Mouse (Mus musculus) R1 (cell line): ENCODE measurements around the gene Rnf220.

Experiments
- DNase-seq: peaks from one replicate; pipeline ENCODE4 v3.0.0-alpha.2; 2018; ENCODE audit warnings: low read depth, low spot score

Gene Rnf220

DNA sequence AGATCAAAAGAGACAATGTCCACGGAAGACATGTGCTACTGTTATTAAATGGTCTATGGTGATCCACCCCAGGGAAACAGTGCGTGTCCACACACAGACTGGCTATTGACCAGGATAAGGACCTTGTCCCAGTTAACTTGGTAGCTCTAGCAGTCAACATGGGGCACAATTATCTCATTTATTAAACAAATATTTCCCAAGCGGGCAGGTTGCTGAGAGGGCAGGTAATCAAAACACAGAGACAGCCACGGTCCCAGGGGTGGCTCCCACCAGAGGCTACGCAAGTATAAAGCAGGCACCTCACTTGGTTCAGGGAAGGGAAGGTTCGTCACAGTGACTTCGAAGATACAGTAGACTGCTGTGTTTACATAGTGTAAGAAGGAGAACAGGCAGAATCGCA lies 153.5 kb downstream of the Rnf220 start:
- DNase-seq: no peak

DNA sequence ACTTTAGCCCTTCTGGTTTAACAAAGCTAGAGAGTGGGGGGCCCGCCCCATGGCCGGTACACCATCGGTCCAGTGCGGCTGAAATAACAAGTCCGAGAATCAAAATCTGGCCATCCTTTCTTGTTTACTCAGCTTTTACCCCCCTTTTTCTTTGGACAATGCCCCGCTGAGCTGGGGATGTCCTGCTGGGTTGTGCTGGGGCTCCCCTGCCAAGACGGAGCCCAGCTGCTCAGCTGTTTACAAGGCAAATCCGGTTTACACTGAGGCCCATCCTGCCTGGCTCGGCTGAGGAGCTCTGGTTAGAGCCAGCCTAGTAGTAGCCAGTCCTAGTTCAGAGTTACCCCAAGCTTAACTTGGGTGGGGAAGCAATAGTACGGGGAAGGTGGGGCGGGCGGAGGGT lies 154.1 kb downstream of the Rnf220 start:
- DNase-seq: no peak

DNA sequence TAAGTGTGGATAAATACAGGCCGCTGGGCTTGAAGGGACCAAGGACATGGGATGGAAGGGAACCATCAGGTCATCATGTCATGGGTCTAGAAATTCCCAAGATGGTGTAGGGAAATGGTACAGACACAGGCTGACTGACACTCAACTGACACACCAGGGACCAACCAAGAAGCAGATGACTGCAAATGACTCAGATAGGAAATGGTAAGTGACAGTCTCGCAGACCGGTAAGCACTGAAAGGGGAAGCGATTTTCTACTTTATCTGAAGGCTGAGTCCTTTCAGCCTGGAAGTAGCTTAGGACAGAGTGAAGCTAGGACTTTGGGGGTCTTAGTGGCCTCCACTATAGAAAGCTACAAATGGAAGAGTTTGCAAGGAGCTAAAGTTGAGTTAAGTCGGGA lies 155.6 kb downstream of the Rnf220 start:
- DNase-seq: no peak

DNA sequence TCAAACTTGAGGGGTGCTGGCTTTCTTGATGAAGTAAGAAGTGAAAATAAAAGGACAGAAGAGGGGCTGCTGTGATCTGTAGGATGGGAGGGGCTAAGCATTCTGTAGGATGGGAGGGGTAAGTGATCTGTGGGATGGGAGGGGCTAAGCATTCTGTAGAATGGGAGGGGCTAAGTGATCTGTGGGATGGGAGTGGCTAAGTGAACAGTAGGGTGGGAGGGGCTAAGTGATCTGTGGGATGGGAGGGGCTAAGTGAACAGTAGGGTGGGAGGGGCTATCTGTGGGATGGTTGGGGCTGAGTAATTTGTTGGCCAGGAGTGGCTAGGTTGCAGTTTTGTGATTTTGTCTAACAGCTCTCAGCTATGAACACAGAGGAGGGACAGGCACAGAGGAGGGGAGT lies 157.1 kb downstream of the Rnf220 start:
- peak; percentile 93 for DNase-seq

DNA sequence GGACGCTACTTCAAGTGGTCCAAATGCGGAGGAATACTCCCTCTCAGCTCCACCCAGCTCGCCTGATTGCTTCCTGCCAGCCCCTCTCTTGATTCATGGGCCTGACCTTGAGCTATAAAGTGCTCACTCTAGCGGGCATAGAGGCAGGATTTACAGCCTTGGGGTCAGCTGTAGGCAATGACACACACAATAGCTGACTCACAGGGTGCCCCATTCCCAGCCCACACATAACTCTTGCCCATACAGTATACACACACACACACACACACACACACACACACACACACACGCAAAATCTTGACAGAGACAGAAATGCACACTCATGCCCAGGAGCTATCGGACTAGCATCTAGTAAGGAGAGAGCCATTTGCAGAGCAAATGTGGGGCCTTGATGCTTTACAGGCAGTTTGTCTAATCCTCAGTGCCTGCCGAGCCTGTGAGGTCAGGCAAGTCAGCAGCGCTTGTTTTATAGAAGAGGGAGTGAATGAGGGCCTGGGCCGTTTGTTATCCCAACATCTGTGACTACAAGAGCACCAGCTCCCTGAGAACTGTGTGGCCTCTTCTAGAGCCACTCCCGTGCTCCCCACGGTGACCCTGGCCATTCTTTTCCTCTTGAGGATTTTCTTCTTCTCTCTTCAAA lies 165.9 kb downstream of the Rnf220 start:
- DNase-seq: peak; percentile 88

DNA sequence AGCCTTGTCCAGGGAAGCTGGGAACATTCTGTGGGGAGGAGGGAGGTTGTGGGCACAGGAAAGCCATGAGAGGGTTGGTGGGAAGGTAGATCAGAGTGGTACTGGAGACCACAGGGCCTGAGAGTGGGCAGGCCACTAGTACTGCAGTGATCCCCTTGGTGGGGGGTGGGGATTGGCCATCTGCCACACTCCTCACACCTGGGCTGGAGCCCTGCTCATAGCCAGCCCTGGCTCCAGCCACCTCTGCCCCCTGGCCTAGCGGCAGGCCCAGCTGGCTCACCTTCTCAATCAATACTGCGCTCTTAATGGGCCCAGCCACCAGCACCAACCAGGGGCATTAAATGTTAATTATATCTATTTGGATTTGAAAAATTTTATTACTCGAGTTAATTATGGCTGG lies 166.7 kb downstream of the Rnf220 start:
- DNase-seq: no peak

DNA sequence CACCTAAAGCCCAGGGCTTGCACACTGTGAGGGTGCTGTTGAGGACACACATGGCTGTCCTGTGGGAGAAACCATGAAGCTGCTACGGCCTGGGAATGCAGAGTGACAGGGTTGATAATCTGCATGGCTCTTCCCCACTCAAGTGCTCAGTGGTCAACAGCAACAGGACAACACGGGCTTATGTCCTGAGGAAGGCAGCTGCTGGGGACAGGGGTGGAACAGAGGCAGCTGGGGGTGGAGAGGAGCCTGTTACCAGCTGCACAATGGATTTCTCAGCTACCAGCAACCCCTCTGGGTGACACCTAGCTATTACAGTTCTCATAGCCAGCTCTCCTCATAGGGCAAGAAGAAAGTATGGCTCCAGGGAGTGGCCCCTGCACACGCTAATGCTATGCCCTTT lies 169.9 kb downstream of the Rnf220 start:
- DNase-seq: no peak

DNA sequence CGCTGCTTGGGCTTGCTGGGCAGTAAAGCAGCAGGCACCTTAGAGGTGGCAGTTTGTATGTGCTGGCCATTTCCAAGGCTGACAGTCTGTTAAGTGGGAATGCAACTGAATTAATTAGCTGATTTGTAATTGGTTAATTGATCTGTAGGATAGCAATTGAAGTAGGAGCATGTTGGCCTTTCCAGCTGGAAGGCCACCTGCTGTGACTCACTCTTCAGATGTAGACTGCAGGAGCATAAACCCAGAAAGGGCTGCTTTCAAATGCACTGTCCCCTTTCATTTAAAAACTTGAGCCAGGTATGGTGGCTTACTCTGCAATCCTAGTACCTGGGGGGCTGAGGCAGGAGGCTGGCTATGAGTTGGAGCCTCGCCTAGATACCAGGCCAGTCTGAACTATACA lies 171.8 kb downstream of the Rnf220 start:
- DNase-seq: peak; percentile 52

DNA sequence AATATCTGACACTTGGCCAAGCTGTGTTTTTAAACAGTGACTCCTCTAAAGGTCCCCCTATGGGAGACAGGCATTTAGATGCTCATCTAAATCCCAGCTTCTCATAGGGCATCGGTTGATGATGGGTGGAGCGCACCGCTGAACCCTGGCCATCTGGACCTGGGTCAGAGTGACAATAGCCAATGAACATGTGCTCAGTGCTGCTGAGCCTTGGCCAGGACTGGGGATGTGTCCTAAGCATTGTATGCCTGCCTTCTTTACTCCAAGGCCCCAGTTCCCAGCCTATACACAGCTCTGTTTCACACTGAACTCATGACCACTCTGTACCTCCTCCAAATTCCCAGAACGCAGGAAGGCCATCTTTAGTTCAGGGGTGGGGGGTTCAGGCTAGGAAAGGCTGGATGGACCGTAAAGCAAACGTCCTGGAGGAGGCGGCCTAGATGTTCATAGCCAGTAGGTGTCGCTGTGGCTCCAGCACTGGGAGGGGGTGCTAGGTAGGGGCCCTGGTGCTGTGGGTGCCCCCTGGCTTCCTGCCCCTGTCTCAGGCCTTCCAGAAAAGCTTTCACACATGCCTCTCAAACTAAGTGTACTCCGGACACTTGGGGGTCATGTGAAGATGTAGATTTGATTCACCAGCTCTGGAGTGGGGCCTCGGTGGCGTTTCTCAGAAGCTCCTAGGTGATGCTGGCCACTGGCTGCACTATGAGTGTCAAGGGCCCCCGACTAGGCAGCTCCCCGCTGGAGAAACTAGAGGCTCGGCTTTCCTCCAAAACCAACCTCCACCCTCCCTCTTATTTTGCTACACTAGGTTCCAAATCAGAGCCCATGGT lies 173.1 kb downstream of the Rnf220 start:
- DNase-seq: peak; percentile 74

DNA sequence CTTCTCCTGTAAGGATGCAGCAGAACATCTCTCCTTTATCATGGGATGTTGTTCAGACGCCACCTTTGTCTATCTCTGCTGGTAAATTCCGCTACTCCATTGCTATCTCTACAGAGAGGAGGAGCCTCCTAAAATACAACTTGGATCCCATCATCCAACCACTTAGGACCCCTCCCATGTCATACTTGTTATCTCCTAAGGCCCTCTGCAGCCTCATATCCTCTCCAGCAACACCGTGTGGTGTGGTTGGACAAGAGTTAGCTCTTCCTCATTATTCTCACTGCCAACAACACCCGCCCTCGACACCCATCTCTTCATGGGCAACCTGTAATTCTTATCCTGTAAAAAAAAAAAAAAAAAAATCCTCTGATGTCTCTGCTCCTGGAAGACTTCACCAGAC lies 175.8 kb downstream of the Rnf220 start:
- DNase-seq: no peak

DNA sequence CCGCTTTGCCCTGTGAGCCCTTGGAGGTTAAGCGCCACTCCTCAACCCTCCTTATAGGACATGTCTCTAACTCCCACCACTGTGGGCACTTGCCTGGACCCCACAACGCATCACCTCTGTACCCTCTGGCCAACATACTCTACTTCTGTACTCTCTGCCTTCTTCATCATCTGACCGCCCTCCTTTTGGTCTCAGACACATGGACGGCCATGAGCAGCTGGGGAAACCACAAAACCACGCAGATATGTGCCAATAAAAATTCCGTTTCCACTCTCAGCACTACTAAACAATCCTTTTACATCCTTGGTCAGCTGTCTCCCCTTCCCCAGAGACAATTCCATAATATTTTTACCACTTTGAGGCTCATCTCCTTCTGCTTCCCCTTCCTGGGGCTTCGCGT lies 178.3 kb downstream of the Rnf220 start:
- no peak for DNase-seq

DNA sequence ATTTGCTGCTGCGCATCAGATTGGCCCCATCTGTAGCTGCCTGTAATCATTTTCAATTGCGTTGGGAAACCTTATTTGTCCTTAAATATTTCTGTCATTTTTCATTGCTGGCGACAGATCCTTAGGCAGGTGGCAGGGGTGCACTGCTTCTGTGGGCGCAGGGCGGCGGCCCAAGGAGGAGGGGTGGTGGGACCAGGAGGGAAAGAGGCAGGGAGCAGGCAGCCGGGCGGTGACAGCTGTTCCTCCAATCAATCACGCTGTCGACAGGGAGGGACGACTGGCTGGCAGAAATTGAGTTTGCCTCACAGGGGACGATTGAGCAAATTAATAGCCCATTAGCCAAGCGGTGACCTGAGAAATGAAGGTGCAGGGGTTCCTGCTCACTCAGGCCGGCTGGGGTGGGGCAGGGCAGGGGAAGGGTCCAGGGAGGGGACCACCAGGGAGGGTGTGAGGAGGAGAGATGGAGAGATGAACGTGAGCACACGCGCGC lies 179.1 kb downstream of the Rnf220 start:
- no peak for DNase-seq

DNA sequence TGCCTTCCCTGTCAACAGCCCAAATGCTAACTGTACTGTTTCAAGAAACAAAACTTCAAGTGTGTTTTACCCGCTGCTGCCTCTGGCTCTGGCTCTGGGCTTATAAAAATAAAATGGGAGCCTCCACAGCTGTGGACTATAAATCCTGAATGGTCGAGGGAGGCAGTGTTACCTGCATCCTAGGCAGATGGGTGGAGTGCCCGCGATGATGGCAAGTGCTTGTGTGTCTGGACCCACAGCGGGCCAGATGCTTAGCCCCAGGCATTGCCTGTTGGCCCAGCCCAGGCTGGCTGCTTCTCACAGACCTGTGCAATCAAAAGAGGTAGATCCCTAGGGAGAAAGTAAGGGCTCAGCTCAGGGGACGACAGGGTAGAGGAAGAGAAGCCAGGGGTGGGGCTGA lies 180.1 kb downstream of the Rnf220 start:
- DNase-seq: no peak

DNA sequence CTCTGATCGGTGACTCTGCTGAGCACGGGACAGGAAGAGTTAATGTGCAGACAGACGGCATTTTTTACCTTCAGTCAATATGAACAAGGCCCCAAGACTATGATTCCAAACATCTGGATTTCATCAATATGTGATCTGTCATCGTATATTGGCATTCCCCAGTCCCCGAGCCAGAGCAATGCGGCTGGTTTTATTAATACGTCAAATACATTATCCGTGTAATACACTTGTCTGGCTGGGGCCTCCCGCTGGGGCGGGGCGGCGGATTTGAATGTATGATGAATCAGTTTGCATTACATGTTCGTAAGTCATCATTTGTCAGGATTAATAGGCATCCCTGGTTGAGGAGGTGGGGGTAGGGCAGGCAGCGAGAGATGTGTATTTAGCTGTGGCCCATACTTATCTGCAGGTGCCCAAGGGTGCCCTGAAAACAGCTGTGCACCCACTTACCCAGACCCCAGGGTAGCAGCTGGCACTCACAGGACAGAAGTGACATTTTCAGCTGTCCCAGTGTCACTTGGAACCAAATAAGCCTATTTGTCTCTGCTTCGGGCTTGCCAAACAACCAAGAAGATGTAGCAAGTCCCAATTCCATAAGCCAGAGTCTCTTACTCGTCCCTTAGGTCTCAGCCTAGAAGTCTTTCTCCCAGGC lies 181.9 kb downstream of the Rnf220 start:
- no peak for DNase-seq

DNA sequence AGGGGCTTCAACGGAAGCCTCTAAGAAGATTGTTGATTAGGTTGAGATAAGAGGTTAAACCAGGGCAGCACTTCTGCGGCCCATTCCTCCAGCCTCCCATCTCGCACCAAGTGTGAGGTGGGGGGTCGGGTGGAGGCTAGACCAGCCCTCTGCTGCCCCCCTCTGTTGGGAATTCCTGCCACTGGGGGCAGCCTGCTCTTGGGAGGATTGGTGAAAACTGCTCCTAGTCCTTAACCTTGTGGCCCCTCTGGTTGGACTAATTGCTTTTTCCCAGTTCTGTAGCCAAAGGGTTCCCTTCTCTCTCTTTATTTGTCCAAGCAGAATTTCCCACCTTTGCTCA lies 183.8 kb downstream of the Rnf220 start:
- peak; percentile 84 for DNase-seq

DNA sequence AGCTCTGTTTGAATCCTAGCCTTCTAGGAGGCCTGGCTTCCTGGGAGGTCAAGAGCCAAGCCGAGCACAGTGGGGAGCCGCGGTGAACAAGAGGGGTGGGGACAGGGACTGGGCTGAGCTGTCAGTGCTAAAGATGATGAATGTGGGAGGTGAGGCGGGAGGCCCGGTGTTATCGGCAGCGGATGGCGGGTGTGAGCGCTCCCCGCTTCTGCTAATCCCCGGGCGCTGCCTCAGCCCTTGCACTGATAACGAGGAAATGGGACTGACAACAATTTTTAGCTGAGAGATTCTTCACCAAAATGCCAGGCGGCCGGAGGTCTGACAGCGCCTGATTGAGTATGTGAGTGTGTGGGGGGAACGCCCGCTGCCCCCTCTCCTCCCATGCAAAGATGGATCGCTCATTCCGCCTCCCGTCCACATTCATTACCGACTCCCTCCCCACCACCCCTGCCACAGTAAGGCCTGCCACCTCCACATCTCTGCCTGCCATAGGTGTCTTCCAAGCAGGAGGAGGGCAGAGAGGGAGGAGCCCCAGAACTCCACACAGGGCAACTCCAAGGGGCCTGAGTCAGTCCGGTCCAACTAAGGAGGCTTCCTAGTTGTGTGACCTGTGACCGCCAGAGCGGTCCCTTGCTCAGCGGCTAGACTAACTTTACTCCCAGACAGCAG lies 184.3 kb downstream of the Rnf220 start:
- peak; percentile 52 for DNase-seq

DNA sequence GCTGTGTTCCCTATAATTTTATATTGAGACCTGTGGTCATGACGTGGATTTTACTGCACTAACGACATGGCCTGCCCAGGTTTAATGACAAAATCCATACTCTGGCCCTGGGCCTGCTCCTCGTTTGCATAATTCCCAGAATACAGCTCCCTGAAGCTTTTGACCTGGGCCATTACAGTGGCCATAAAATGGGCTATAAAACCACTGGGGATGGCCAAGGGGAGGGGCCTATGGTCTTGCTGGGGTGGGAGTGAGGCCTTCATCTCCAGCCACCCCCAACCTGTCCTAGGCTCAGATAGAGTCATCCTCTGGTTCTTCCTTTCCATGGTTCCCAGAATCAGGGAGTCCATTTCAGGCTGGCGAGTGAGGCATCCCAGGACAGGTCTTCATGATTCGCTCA lies 185.0 kb downstream of the Rnf220 start:
- no peak for DNase-seq

DNA sequence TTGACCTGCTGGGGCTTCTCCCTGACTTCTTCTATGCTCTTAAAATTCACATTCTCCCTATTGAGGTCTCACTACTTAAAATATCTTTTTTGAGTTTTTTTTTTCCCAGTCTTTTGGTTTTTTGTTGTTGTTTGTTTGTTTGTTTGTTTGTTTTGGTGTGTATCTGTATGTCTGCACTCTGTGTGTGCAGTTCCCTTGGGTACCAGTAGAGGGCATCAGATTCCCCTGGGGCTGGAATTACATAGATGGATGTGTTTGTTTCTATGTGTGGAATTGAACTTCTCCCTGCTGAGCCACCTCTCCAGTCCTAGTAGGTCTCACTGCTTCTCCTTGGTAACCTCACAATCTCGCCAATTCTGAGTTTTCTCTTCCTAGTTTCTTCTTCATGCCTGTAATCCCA lies 187.4 kb downstream of the Rnf220 start:
- no peak for DNase-seq

DNA sequence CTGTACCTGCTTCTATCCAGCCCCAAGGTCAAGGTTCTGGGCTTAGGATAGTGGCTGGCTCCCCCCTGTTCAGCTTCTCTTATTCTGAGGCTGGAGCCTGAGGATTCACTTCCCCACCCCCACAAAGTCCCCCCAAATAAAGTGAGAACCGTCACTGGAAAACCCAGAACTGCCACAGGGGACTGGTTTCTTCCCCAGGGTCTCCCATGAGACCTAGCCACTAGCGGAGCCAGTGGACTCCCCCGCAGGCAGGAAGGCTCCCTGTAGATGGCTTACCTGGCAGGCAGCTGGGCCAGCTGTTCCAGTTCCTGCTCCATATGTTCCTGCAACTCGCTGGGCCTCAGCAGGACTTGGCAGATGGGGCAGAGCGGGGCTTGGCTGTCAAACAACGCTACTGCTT lies 189.6 kb downstream of the Rnf220 start:
- no peak for DNase-seq

DNA sequence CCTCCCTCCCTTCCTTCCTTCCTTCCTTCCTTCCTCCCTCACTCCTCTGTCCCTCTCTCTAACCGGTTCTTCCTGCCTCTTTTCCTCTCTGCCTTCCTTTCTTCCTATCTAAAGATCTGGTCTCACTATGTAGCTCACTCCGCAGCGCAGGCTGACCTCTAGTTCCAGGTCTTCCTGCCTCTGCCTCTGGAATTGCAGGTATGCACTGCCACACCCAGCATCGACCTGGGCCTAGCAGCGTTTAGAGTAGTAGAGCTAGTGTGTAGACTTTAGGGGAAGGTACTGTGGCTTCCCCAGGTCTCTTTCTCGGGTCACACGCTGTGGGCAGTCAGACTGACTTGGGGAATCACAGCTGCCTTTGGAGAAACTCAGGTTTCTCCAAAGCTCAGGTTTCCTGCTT lies 191.4 kb downstream of the Rnf220 start:
- DNase-seq: peak; percentile 90

DNA sequence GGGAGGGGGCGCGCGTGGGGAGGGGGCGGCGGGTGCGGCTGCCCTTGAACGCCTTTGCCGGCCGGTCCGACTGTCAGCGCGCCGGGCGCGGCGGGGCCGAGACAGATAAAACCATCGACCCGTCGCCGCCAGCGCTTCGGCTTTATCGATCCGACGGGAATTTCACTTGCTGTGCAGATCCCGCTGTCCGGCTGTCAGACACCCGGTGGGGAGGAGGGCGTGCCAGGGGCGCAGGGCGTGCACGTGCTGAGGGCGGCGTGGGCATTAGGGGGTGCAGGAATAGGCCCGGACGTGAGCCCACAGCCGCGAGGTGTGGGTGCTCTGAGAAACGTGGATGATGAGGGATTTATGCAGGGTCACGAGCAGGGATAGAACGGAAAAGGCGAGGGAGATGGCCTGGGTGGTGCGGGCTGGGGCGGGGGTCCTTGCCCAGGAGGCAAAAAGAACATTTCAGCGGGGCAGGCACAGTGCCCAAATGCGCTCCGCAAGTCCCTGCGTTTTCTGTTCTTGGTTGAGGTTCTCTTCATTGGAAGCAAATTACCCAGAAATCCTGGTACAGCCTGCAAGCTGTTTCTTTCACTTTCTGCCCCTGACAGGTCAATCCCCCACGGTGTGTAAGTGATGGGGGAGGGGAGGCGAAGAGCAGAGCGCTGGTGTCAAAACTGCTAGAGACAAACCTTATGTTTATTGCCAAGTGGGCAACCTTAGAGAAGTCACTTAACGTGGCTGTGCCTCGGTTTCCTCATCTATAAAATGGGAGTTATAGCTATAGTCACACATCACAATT lies 192.4 kb downstream of the Rnf220 start:
- peak; percentile 57 for DNase-seq
